Mouse (Mus musculus): ENCODE results near the gene Gm13090. TPM values are rescaled to one million over a fixed set of nuclear protein-coding genes. Genes with fewer than 3 reads are reported as not detected.

Gene Gm13090
- not detected in 2 replicates for total RNA-seq (2017)

GRCm38 (mm10) chr4:151089270-151089669 is at the start of gene Gm13090:
Gm13090 (plus strand) TSS chr4:151089570.
- no peak for ATAC-seq (replicated peaks in 1 of 2; ENCODE audit: insufficient read depth in 1 of 2, low FRiP score in 2 of 2, low TSS enrichment in 1 of 2, low read depth in 1 of 2, poor library complexity in 2 of 2, severe bottlenecking in 2 of 2)

GRCm38 (mm10) chr4:151041506-151041905 is 47.9 kb upstream of the Gm13090 start:
- ATAC-seq (replicated peaks in 1 of 2; ENCODE audit: insufficient read depth in 1 of 2, low FRiP score in 2 of 2, low TSS enrichment in 1 of 2, low read depth in 1 of 2, poor library complexity in 2 of 2, severe bottlenecking in 2 of 2), result no peak

DNA sequence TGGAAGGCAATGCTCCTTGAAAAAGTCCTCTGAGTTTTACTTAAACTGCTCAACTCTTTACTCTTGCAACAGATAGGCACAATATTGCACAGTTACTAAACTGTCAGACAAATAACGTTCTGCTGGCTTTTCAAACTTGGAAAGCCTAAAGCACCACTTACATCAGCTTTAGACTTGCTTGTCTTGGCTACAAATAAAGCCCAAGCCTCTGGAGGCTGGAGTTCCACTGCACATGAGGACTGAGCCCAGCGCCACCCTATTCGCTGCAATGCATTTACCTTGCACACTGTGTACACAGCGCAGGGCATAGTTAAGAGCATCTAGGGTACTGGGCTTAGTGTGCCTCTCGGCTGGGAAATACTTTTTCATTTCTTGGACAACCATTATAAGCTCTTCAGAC is 46.1 kb upstream of the Gm13090 start:
- ATAC-seq (replicated peaks in 1 of 2; ENCODE audit: insufficient read depth in 1 of 2, low FRiP score in 2 of 2, low TSS enrichment in 1 of 2, low read depth in 1 of 2, poor library complexity in 2 of 2, severe bottlenecking in 2 of 2), result 0 out of 4 replicates have a peak, but pooled peaks of 1 of the 2 experiments have one; percentile 30

DNA sequence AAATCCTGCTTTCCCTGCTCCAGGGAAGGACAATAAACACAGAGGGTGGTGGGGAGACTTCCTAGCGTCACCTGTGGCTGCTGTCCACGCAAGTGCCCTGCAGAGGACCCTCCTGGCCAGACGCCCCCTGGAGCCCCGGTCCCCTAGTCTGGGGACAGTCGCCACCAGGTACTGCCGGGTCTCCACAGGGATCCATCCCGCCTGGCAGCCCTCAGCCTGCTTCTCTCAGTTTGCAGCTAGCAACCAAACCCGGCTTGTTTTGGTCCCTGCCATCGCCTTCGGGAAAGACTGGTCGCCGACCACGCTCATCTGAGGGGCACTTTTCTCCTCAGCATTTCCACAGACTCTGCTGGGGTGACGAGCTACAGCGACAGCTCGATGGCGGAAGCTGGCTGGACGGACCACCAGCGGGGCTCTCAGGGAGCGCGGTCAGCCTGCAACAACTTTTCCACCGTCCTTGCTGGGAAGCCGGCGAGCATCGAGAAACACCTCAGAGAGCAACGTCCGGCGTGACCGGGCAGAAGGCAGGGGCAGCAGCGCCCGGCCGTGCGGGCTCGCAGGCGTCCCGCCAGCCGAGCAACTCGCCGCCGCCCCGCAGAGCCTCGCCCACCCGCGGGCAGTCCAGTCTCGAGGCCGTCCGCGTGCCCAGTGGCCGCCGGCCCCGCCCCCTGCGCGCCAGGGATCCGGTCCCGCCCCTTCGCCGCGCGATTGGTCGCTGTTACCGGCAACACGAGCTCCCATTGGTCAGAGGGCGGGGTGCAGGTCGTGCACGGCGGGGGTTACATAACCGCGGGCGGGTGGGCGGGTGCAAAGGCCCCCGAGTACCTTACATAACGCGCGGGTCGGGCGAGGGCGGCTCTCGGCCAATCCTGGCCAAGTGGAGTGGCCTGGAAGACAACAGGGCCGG is 45.1 kb upstream of the Gm13090 start, which contains the start of gene Per3:
Per3 (minus strand) TSS at position 629 of the 907 bp plus-strand sequence.
- ATAC-seq (replicated peaks in 1 of 2; ENCODE audit: insufficient read depth in 1 of 2, low FRiP score in 2 of 2, low TSS enrichment in 1 of 2, low read depth in 1 of 2, poor library complexity in 2 of 2, severe bottlenecking in 2 of 2), result peak; percentile 92 to 94

- ATAC-seq (replicated peaks in 1 of 2; ENCODE audit: insufficient read depth in 1 of 2, low FRiP score in 2 of 2, low TSS enrichment in 1 of 2, low read depth in 1 of 2, poor library complexity in 2 of 2, severe bottlenecking in 2 of 2), result no peak
Measured at GRCm38 (mm10) chr4:151044944-151045570, 44.3 kb upstream of the Gm13090 start.

GRCm38 (mm10) chr4:151046524-151046923 is 42.8 kb upstream of the Gm13090 start:
- ATAC-seq (replicated peaks in 1 of 2; ENCODE audit: insufficient read depth in 1 of 2, low FRiP score in 2 of 2, low TSS enrichment in 1 of 2, low read depth in 1 of 2, poor library complexity in 2 of 2, severe bottlenecking in 2 of 2), result no peak

GRCm38 (mm10) chr4:151051162-151051561 is 38.2 kb upstream of the Gm13090 start:
- 0 out of 4 replicates have a peak, but pooled peaks of 1 of the 2 experiments have one; percentile 3 for ATAC-seq (replicated peaks in 1 of 2; ENCODE audit: insufficient read depth in 1 of 2, low FRiP score in 2 of 2, low TSS enrichment in 1 of 2, low read depth in 1 of 2, poor library complexity in 2 of 2, severe bottlenecking in 2 of 2)

DNA sequence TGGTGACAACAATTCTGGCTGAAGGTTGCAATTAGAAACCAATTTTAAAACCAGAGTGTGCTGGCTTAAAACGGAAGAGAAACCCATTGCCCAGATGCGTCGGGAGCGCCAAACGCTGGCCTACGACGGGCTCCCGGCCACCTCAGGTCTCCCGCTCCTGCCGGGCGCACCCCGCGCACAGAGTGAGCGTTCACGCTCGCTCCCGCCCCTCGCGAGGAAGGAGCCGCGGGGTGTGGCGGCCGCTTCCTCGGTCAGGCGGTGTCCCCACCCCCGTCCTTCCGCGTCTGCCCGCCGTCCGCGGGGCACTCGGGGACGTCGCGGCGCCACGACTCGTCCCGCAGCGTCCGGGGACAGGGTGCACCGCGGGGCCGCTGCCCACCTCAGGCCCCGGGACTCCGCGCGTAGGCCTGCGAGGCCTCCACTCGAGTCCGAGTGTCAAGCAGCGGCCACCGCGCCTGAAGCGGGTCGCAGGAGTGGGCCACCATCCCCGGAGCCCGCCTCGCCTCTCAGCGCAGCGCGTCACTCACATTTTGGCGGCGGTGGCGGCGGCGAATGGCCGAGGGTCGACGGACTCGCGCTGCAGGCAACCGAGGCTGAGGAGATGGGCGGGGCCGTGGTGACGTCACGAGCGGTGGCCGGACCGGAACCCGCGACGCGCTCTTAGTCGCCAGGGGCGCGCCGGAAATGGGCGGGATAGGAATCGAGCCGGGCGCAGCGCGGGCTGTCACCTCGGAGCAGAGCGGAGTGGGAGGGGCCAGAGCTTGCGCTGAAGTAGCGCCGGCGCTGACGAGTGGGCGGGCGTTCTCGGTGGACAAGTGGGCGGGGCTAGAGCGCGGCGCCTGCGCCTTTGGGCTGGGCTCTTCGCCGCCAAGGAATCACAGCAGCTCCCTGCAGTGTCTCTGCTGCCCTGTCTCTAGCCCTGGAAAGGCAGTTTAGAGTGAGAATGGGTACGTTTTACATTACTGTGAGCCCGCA is 31.7 kb upstream of the Gm13090 start, which contains the start of gene Vamp3:
Vamp3 (minus strand) TSS at position 617 of the 975 bp plus-strand sequence.
- ATAC-seq (replicated peaks in 1 of 2; ENCODE audit: insufficient read depth in 1 of 2, low FRiP score in 2 of 2, low TSS enrichment in 1 of 2, low read depth in 1 of 2, poor library complexity in 2 of 2, severe bottlenecking in 2 of 2), result peak; percentile 97 to 98

- ATAC-seq (replicated peaks in 1 of 2; ENCODE audit: insufficient read depth in 1 of 2, low FRiP score in 2 of 2, low TSS enrichment in 1 of 2, low read depth in 1 of 2, poor library complexity in 2 of 2, severe bottlenecking in 2 of 2), result no peak
Measured at GRCm38 (mm10) chr4:151058634-151059033, 30.7 kb upstream of the Gm13090 start.

DNA sequence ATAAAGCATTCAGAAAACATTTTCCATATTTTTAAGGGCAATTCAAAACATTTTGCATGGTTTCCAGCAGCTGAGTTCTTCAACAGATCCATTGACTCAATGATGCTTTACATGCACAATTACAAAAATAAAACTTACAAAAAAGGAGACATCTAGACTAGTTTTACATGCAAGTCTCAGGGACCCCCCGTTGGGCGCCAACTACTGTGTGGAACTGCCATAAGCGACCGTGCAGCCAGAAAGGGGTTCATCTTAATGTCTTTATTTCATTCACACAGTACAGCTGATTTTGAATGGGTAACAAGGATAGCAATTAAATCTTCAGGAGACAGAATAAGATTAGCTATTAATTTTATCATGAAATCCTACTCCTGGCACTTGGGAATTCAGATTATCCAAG is 29.8 kb upstream of the Gm13090 start:
- ATAC-seq (replicated peaks in 1 of 2; ENCODE audit: insufficient read depth in 1 of 2, low FRiP score in 2 of 2, low TSS enrichment in 1 of 2, low read depth in 1 of 2, poor library complexity in 2 of 2, severe bottlenecking in 2 of 2), result no peak

DNA sequence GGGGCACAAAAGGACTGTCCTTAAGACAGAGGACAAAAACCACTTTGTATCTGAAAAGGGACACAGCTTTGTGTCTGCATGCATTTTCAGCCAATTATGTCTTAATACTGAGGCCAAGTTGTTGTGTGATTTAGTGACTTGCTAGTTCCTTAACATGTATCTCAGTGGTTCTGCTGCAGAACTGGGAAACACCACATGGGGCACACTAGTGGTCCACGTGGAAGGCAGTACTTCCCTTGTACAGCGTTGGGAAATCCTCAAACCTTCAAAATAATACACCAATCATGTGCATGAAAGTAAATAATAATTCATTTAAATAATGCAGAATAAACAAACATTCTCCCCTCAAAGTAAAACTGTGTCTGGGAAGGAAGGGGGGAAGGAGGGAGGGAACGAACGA is 20.6 kb upstream of the Gm13090 start:
- ATAC-seq (replicated peaks in 1 of 2; ENCODE audit: insufficient read depth in 1 of 2, low FRiP score in 2 of 2, low TSS enrichment in 1 of 2, low read depth in 1 of 2, poor library complexity in 2 of 2, severe bottlenecking in 2 of 2), result peak; percentile 42 to 50

DNA sequence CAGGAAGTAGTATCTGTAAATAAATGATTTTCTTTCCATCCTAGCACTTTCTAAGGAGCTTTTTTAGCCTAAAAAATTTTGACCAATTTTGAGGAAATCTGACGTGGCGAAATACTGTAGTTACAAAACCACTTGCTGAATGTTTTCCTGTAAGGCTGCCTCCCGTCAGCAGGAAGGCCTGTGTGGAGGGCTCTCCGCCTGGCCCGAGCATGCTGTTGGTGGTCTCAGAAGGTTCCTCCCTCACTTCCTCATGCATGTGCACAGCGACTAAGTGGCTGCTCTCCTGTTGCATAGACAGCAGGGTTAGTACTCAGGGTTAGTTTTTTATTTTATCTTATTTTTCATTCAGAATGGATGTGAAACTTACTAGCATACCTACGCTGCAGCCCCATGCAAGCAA is 18.4 kb upstream of the Gm13090 start:
- peak; percentile 82 to 84 for ATAC-seq (replicated peaks in 1 of 2; ENCODE audit: insufficient read depth in 1 of 2, low FRiP score in 2 of 2, low TSS enrichment in 1 of 2, low read depth in 1 of 2, poor library complexity in 2 of 2, severe bottlenecking in 2 of 2)

DNA sequence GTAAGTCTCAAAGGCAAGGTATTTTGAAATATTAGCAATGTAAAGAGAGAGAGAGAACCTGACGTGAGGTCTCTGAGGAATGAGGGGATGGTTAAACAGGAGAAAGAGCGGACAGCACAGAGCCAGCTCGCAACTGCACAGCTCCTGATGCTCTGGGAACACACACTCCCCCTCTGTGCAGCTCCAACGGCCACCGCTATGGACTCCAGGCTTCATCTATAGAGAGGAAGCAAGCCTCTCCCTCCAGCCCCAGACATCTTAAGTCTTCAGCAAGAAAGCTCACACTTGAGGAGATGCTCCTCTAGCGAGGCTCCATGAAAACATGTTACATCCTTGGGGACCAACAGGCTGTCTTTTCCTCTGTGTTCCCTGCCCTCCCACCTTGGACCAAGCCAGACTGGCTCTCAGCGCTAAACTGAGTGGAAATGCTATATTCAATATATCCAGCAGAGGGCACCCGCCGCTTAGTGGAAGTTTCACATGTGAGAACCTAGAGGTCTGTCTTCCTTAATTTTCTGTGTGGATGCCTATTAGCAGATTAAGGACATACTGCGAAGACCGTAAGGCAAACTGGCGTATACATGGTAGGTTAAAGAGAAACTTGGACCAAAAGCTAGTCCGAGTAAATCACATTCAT is 16.1 kb upstream of the Gm13090 start:
- peak; percentile 43 to 55; a peak in 3 of 4 replicates for ATAC-seq (replicated peaks in 1 of 2; ENCODE audit: insufficient read depth in 1 of 2, low FRiP score in 2 of 2, low TSS enrichment in 1 of 2, low read depth in 1 of 2, poor library complexity in 2 of 2, severe bottlenecking in 2 of 2)

DNA sequence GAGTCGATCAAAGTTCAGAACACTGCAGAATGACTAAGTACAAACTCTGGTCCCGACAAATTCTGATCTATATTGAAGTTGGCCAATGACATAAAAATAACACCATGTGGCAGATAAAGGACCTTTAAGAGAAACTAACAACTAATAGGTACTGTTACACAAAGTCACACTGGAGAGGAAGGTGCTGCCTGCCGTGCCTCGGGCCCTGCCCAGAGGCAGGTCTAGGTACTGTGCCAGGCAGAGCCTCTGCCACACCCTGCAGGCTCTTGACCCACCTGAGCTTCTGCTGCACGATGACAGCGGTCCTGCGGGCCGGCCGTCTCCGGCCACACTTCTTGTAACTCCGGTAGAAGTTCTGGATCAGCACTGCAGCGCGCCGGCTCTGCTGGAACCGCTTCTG is 14.6 kb upstream of the Gm13090 start:
- ATAC-seq (replicated peaks in 1 of 2; ENCODE audit: insufficient read depth in 1 of 2, low FRiP score in 2 of 2, low TSS enrichment in 1 of 2, low read depth in 1 of 2, poor library complexity in 2 of 2, severe bottlenecking in 2 of 2), result no peak

DNA sequence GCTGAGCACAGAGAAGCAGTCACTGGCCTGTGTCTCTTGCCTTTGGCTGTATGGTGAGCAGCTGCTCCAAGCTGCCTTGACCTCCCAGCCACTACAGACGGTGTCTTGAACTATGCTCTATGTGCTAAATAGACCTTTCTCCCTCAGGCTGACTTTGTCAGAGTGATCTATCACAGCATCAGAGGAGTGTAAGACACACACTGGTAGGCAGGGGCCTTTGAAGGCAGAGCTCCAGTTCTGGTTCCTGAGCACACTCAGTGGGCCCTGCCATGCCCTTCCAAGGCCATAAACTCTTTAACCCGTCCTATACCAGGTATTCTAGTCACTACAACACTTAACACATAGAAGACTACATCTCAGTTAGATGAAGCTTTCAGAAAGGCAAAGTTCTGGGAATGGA is 8.0 kb upstream of the Gm13090 start:
- no peak for ATAC-seq (replicated peaks in 1 of 2; ENCODE audit: insufficient read depth in 1 of 2, low FRiP score in 2 of 2, low TSS enrichment in 1 of 2, low read depth in 1 of 2, poor library complexity in 2 of 2, severe bottlenecking in 2 of 2)

DNA sequence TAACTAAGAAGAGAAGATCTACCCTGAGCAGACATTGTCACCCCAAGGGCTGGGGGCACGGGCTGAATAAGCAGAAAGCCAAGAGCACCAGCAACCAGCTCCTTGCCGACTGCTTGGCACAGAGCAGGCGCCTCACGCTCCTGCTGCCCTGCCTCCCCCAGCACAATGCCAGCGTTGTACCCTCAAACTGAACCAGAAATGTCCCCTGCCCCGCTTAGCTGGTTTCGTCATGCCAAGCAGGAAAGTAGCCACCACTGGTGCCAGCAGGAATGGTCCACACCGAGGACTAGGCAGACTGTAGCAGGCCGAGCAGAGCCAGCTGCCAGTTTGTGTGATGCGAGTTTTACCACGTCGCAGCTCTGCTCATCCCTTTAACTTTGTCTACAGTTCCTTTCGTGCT is 7.4 kb upstream of the Gm13090 start:
- no peak for ATAC-seq (replicated peaks in 1 of 2; ENCODE audit: insufficient read depth in 1 of 2, low FRiP score in 2 of 2, low TSS enrichment in 1 of 2, low read depth in 1 of 2, poor library complexity in 2 of 2, severe bottlenecking in 2 of 2)

GRCm38 (mm10) chr4:151083027-151083426 is 6.3 kb upstream of the Gm13090 start:
- no peak for ATAC-seq (replicated peaks in 1 of 2; ENCODE audit: insufficient read depth in 1 of 2, low FRiP score in 2 of 2, low TSS enrichment in 1 of 2, low read depth in 1 of 2, poor library complexity in 2 of 2, severe bottlenecking in 2 of 2)
